Mouse (Mus musculus): ENCODE data around the gene 1700057G04Rik. TPM values are rescaled to one million over a fixed set of nuclear protein-coding genes. Genes with fewer than 3 reads are reported as not detected.

1700057G04Rik gene
- polyA plus RNA-seq, 1 experiment, result not detected

GRCm38 (mm10) chr9:92353306-92353705 is 44.1 kb downstream of the 1700057G04Rik start:
- TF ChIP-seq POLR2A (IDR thresholded peaks at IDR 0.05; ENCODE audit: low read depth, low read length) (no peak), CTCF (IDR thresholded peaks at IDR 0.05; ENCODE audit: extremely low read depth, insufficient read depth, insufficient read length, insufficient replicate concordance) (no peak)
- no peak overlapping the region for H3K4me3 ChIP-seq (ENCODE audit: extremely low read depth, insufficient read depth, insufficient read length)
- H3K27ac ChIP-seq (ENCODE audit: insufficient read depth, low read length), result no peak overlapping the region
- no peaks in the 10 kb centered on the region for H3K36me3 ChIP-seq (ENCODE audit: control insufficient read depth, insufficient read depth, low read length)
- no peaks in the 10 kb centered on the region for H3K4me1 ChIP-seq (ENCODE audit: control insufficient read depth, insufficient read depth, insufficient read length)
- no peak for DNase-seq (ENCODE audit: low read depth in 1 of 2, low spot score in 2 of 2)
- no peaks in the 10 kb centered on the region for H3K27me3 ChIP-seq (ENCODE audit: control insufficient read depth, insufficient read depth, low read length)
- 85% methylated on average over 3 of the region's 3 CpGs for WGBS

- 92% methylated on average over 1 of the region's 1 CpGs for WGBS
- Histone ChIP-seq H3K27me3 (ENCODE audit: control insufficient read depth, insufficient read depth, low read length) (no peaks in the 10 kb centered on the region), H3K27ac (ENCODE audit: insufficient read depth, low read length) (no peak overlapping the region), H3K36me3 (ENCODE audit: control insufficient read depth, insufficient read depth, low read length) (no peaks in the 10 kb centered on the region), H3K4me3 (ENCODE audit: extremely low read depth, insufficient read depth, insufficient read length) (no peak overlapping the region), H3K4me1 (ENCODE audit: control insufficient read depth, insufficient read depth, insufficient read length) (no peaks in the 10 kb centered on the region)
- DNase-seq (ENCODE audit: low read depth in 1 of 2, low spot score in 2 of 2), result no peak
- TF ChIP-seq CTCF (IDR thresholded peaks at IDR 0.05; ENCODE audit: extremely low read depth, insufficient read depth, insufficient read length, insufficient replicate concordance) (no peak), POLR2A (IDR thresholded peaks at IDR 0.05; ENCODE audit: low read depth, low read length) (no peak)
Measured at GRCm38 (mm10) chr9:92360691-92361310, 51.6 kb downstream of the 1700057G04Rik start.

- 81% methylated on average over 2 of the region's 2 CpGs for WGBS
- Histone ChIP-seq H3K27ac (ENCODE audit: insufficient read depth, low read length) (no peak overlapping the region), H3K4me3 (ENCODE audit: extremely low read depth, insufficient read depth, insufficient read length) (no peak overlapping the region), H3K27me3 (ENCODE audit: control insufficient read depth, insufficient read depth, low read length) (no peaks in the 10 kb centered on the region), H3K36me3 (ENCODE audit: control insufficient read depth, insufficient read depth, low read length) (no peaks in the 10 kb centered on the region), H3K4me1 (ENCODE audit: control insufficient read depth, insufficient read depth, insufficient read length) (no peaks in the 10 kb centered on the region)
- no peak for TF ChIP-seq CTCF (IDR thresholded peaks at IDR 0.05; ENCODE audit: extremely low read depth, insufficient read depth, insufficient read length, insufficient replicate concordance)
- no peak for TF ChIP-seq POLR2A (IDR thresholded peaks at IDR 0.05; ENCODE audit: low read depth, low read length)
- DNase-seq (ENCODE audit: low read depth in 1 of 2, low spot score in 2 of 2), result no peak
Measured at GRCm38 (mm10) chr9:92363478-92363877, 54.3 kb downstream of the 1700057G04Rik start.

DNA sequence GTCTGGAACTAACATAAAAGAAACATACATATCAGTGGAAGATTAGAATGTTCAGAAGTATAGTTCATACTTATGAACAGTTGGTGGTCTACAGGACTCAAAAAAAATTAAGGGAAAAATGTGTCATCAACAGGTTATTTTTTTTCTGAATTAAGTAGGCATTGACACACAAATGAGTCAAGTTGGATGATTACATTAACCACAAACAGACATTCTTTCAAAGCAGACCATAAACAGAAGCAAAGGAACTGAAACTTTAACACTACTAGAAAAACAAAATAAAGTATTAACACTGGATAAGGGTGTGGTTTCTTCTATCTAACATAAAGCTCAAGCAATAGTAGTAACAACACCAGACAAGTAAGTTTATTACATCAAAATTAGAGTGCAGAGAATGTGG is 59.7 kb downstream of the 1700057G04Rik start:
- TF ChIP-seq CTCF (IDR thresholded peaks at IDR 0.05; ENCODE audit: extremely low read depth, insufficient read depth, insufficient read length, insufficient replicate concordance), result no peak
- no peak for TF ChIP-seq POLR2A (IDR thresholded peaks at IDR 0.05; ENCODE audit: low read depth, low read length)
- no peak for DNase-seq (ENCODE audit: low read depth in 1 of 2, low spot score in 2 of 2)
- H3K36me3 ChIP-seq (ENCODE audit: control insufficient read depth, insufficient read depth, low read length), result no peaks in the 10 kb centered on the region
- no peak overlapping the region for H3K27ac ChIP-seq (ENCODE audit: insufficient read depth, low read length)
- H3K4me1 ChIP-seq (ENCODE audit: control insufficient read depth, insufficient read depth, insufficient read length), result no peaks in the 10 kb centered on the region
- H3K4me3 ChIP-seq (ENCODE audit: extremely low read depth, insufficient read depth, insufficient read length), result no peak overlapping the region
- no peaks in the 10 kb centered on the region for H3K27me3 ChIP-seq (ENCODE audit: control insufficient read depth, insufficient read depth, low read length)

GRCm38 (mm10) chr9:92373896-92374295 is 64.7 kb downstream of the 1700057G04Rik start:
- no peak for TF ChIP-seq CTCF (IDR thresholded peaks at IDR 0.05; ENCODE audit: extremely low read depth, insufficient read depth, insufficient read length, insufficient replicate concordance)
- Histone ChIP-seq H3K36me3 (ENCODE audit: control insufficient read depth, insufficient read depth, low read length) (no peaks in the 10 kb centered on the region), H3K4me3 (ENCODE audit: extremely low read depth, insufficient read depth, insufficient read length) (no peak overlapping the region), H3K4me1 (ENCODE audit: control insufficient read depth, insufficient read depth, insufficient read length) (no peaks in the 10 kb centered on the region), H3K27ac (ENCODE audit: insufficient read depth, low read length) (no peak overlapping the region), H3K27me3 (ENCODE audit: control insufficient read depth, insufficient read depth, low read length) (no peaks in the 10 kb centered on the region)
- 54% methylated on average over 4 of the region's 4 CpGs for WGBS
- DNase-seq (ENCODE audit: low read depth in 1 of 2, low spot score in 2 of 2), result no peak

DNA sequence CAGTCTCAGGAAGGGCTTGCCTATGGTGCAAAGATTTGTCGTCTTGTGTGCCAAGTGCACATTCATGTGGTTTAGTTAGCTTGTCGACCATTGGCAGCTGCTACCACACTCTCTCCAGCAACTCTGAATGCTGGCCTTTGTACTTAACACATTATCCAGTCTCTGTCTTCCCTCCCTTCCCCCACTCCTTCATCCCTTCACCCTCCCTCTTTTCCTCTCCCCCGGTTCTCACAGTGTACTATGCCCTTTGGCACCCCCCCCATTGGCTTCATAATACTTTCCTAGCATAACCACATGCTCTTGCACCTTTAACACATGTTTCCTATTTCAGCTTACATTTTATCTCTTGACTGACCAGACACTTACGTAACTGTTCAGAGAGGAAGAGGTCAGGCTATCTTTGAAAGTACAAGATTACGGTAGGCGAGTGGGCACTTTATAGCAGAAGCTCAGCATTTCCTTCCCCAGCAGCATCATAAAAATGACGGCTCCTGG is 65.6 kb downstream of the 1700057G04Rik start:
- Histone ChIP-seq H3K36me3 (ENCODE audit: control insufficient read depth, insufficient read depth, low read length) (no peaks in the 10 kb centered on the region), H3K4me3 (ENCODE audit: extremely low read depth, insufficient read depth, insufficient read length) (no peak overlapping the region), H3K27me3 (ENCODE audit: control insufficient read depth, insufficient read depth, low read length) (no peaks in the 10 kb centered on the region), H3K27ac (ENCODE audit: insufficient read depth, low read length) (no peak overlapping the region), H3K4me1 (ENCODE audit: control insufficient read depth, insufficient read depth, insufficient read length) (no peaks in the 10 kb centered on the region)
- TF ChIP-seq POLR2A (IDR thresholded peaks at IDR 0.05; ENCODE audit: low read depth, low read length) (no peak), CTCF (IDR thresholded peaks at IDR 0.05; ENCODE audit: extremely low read depth, insufficient read depth, insufficient read length, insufficient replicate concordance) (no peak)
- no peak for DNase-seq (ENCODE audit: low read depth in 1 of 2, low spot score in 2 of 2)
- 18% methylated on average over 7 of the region's 7 CpGs for WGBS

DNA sequence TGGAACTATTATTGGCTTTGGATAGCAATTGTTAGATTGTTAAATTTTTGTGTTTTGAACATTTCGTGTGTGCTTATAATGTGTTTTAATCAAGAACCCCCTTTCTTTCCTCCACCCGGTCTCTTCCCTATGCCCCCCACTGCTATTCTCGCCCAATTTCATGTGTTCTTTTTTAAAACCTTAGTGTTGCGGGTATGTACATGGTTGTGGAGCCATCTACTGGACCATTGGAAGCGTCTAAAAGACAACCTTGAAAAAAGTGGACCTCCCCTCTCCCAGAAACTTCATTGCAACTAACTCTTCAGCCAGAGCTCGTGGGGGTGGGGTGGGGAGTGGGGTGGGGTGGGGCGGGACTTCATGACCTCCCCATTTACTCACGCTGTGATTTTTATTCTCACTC is 66.2 kb downstream of the 1700057G04Rik start:
- TF ChIP-seq POLR2A (IDR thresholded peaks at IDR 0.05; ENCODE audit: low read depth, low read length) (no peak), CTCF (IDR thresholded peaks at IDR 0.05; ENCODE audit: extremely low read depth, insufficient read depth, insufficient read length, insufficient replicate concordance) (no peak)
- Histone ChIP-seq H3K27ac (ENCODE audit: insufficient read depth, low read length) (no peak overlapping the region), H3K27me3 (ENCODE audit: control insufficient read depth, insufficient read depth, low read length) (no peaks in the 10 kb centered on the region), H3K36me3 (ENCODE audit: control insufficient read depth, insufficient read depth, low read length) (no peaks in the 10 kb centered on the region), H3K4me1 (ENCODE audit: control insufficient read depth, insufficient read depth, insufficient read length) (no peaks in the 10 kb centered on the region), H3K4me3 (ENCODE audit: extremely low read depth, insufficient read depth, insufficient read length) (no peak overlapping the region)
- no peak for DNase-seq (ENCODE audit: low read depth in 1 of 2, low spot score in 2 of 2)
- WGBS, result 35% methylated on average over 8 of the region's 8 CpGs
